Mouse (Mus musculus) hindbrain, embryonic 16.5 days (tissue): ENCODE measurements around the gene Nup85. TPM values are rescaled to one million over a fixed set of nuclear protein-coding genes. Genes with fewer than 3 reads are reported as not detected.

ENCODE experiments used
- ATAC-seq: fragments of 200-750 bp; cut with Nextera tagmentation; 2 replicates; pipeline ENCODE4 v1.8.0; 2017; ENCODE audit warnings: moderate TSS enrichment, moderate library complexity
- H3K27ac ChIP-seq: fragments of 300-500 bp; sonication (generic); 2 replicates; pipeline ENCODE4 v1.5.1; 2014; ENCODE audit warnings: low read depth, mild to moderate bottlenecking, control low read depth, low read length, moderate library complexity
- H3K27me3 ChIP-seq: fragments of 300-500 bp; sonication (generic); replicated peaks from 2 replicates; pipeline ENCODE4 v1.6.1; 2014; ENCODE audit warnings: low read length; ENCODE audit not compliant: control insufficient read depth, insufficient read depth
- H3K36me3 ChIP-seq: fragments of 300-500 bp; sonication (generic); 2 replicates; pipeline ENCODE4 v1.6.1; 2014; ENCODE audit warnings: mild to moderate bottlenecking, low read length, moderate library complexity, mixed read lengths; ENCODE audit not compliant: control insufficient read depth, insufficient read depth
- H3K4me1 ChIP-seq: fragments of 300-500 bp; sonication (generic); 2 replicates; pipeline ENCODE4 v1.6.1; 2014; ENCODE audit warnings: low read depth, low read length; ENCODE audit not compliant: control insufficient read depth, insufficient read depth
- H3K4me2 ChIP-seq: fragments of 300-500 bp; sonication (generic); 2 replicates; pipeline ENCODE4 v1.6.1; 2014; ENCODE audit warnings: mild to moderate bottlenecking, low read length, control low read depth, moderate library complexity
- H3K4me3 ChIP-seq: fragments of 300-500 bp; sonication (generic); 2 replicates; pipeline ENCODE4 v1.5.1; 2014; ENCODE audit warnings: mild to moderate bottlenecking, low read length, control low read depth, moderate library complexity
- H3K9ac ChIP-seq: fragments of 300-500 bp; sonication (generic); 2 replicates; pipeline ENCODE4 v1.6.1; 2014; ENCODE audit warnings: low read depth, mild to moderate bottlenecking, control low read depth, low read length, moderate library complexity
- H3K9me3 ChIP-seq: fragments of 300-500 bp; sonication (generic); 2 replicates; pipeline ENCODE4 v1.6.1; 2014; ENCODE audit warnings: mild to moderate bottlenecking, low read length, moderate library complexity; ENCODE audit not compliant: control insufficient read depth
- whole genome bisulfite sequencing: fragments of 180-500 bp; shearing (Covaris S2); extraction: QIAGEN DNeasy Blood & Tissue Kit; methylation state at CpG from one replicate; pipeline ENCODE4 v1.1.7; 2014; 5-methylcytosine and 5-hydroxymethylcytosine counted together
- polyA plus RNA-seq: library from polyadenylated mRNA; unstranded; fragments of >200 nt; fragmentation: Nextera tagmentation; extraction: Ambion mirVana; gene quantifications from 2 replicates; pipeline ENCODE4 v1.2.1, GENCODE M21; 2015

The Nup85 gene
- polyA plus RNA-seq, 1 experiment from 2014 or later, result 97.5 TPM

DNA sequence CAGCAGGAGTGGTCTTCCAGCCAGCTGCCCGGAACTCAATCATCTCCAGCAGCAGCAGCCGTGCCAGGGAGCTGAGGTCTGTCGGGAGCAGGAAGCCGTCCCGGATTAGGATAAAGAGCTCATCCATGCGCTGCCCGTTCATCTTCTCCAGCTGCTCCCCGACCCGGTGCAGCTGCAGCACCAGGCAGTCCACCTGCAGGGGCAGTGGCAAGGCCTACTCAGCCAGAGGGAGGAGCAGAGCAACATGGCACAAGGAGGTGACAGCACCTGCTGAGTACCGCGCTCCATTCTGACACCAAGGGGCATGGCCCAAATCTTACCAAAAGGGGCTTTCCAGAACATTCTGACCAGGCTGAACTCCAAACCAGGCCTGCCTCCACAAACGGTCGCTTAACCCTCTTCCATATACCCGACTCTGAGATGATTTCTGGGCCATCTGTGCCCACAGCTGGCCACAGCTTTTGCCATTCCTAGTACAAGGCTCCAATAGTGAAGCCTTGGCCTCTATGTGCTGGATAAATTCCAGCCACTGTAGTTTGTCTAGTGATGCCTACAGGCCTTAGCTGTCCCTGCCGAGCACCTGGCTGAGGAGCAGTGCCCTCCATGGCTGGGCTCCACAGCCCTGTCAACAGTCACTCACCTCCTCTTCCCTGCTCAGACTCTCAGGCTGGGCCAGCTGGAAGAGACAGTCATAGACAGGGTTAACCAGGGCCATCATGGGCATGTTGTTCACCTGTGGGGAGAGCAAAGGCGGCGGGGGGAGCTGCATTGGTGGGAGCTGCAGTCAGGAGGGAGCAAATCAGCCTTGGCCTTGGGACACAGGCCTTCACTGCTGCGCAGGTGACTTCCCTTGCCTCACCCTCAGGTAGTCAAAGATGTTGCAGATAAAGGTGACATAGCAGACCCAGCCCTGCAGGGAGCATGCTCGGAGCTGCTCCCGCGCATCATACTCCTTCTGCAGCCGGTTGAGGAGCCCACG, 44.5 kb downstream of the Nup85 start:
- H3K27me3 ChIP-seq, result no peaks in the 10 kb centered on the region
- ATAC-seq, result no peak
- H3K9me3 ChIP-seq, result no peaks in the 10 kb centered on the region
- peaks cover 26% of the 10 kb centered on the region for H3K4me1 ChIP-seq
- peaks cover 21% of the 10 kb centered on the region for H3K36me3 ChIP-seq
- H3K9ac ChIP-seq, result no peak overlapping the region
- H3K4me3 ChIP-seq, result no peak overlapping the region
- no peak overlapping the region for H3K4me2 ChIP-seq
- no peak overlapping the region; the same call in 1 of the 2 replicates for H3K27ac ChIP-seq
- 74% methylated on average over 23 of the region's 23 CpGs for WGBS

DNA sequence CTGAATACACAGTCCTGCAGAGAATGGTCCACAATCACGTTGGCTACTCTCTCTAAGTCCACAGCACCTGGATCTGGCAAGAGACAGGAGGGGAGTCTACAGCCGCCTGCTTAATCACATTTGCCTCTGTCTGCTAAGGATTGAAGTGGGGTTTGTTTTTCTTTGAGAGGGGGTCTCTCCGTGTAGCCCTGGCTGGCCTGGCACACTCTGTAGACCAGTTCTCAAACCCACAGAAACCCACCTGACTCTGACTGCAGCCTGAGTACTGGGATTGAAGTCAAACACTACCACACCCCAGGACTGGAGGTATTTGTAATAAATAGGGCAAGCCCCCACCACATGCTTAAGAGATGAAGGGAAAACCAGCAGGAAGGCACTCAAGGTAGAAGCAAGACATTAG, 45.3 kb downstream of the Nup85 start:
- no peak overlapping the region for H3K27ac ChIP-seq
- no peaks in the 10 kb centered on the region for H3K9me3 ChIP-seq
- H3K4me3 ChIP-seq, result no peak overlapping the region
- no peak for ATAC-seq
- 76% methylated on average over 3 of the region's 3 CpGs for WGBS
- H3K4me1 ChIP-seq, result peaks cover 24% of the 10 kb centered on the region
- H3K36me3 ChIP-seq, result peaks cover 21% of the 10 kb centered on the region
- H3K4me2 ChIP-seq, result no peak overlapping the region
- peaks cover 3% of the 10 kb centered on the region; the same call in 1 of the 2 replicates for H3K27me3 ChIP-seq
- H3K9ac ChIP-seq, result no peak overlapping the region

- no peak for ATAC-seq
- no peak overlapping the region for H3K9ac ChIP-seq
- peaks cover 3% of the 10 kb centered on the region; the same call in 1 of the 2 replicates for H3K27me3 ChIP-seq
- peaks cover 28% of the 10 kb centered on the region for H3K36me3 ChIP-seq
- no peak overlapping the region for H3K4me2 ChIP-seq
- no peak overlapping the region for H3K4me3 ChIP-seq
- no peaks in the 10 kb centered on the region for H3K9me3 ChIP-seq
- H3K27ac ChIP-seq, result no peak overlapping the region
- 75% methylated on average over 6 of the region's 6 CpGs for WGBS
- H3K4me1 ChIP-seq, result peaks cover 14% of the 10 kb centered on the region
These were observed 46.9 kb downstream of the Nup85 start for GRCm38 (mm10) chr11:115611173-115611572.

DNA sequence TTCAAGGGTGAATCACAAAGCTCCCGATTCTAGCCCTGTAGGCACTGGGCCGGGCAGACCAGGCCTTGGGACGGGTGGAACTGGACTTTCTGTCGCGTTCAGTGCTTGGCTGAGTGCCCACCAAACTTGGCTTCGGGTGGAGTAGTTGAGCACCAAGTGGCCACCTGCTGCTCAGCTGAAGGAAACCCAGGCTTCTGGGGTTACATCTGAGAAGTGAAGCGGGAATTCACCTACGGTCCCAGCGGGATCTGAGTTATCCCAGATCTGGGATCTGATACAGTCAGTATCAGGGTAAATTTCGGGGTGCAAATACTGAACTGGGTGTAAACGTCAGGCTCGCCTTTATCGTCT, 47.8 kb downstream of the Nup85 start:
- Histone ChIP-seq H3K4me3 (peak overlapping the region; percentile 59), H3K9ac (peak overlapping the region; percentile 69), H3K27me3 (peaks cover 3% of the 10 kb centered on the region; the same call in 1 of the 2 replicates), H3K36me3 (peaks cover 23% of the 10 kb centered on the region), H3K4me1 (peaks cover 14% of the 10 kb centered on the region), H3K4me2 (peak overlapping the region; percentile 92), H3K27ac (peak overlapping the region; percentile 83), H3K9me3 (no peaks in the 10 kb centered on the region)
- ATAC-seq, result peak; percentile 13
- 1% methylated on average over 13 of the region's 13 CpGs for WGBS

- H3K4me1 ChIP-seq, result peaks cover 14% of the 10 kb centered on the region
- peak within 1 kb of the TSS; percentile 59 for H3K4me3 ChIP-seq
- peak within 1 kb of the TSS; percentile 83 for H3K27ac ChIP-seq
- no peaks in the 10 kb centered on the region for H3K9me3 ChIP-seq
- H3K9ac ChIP-seq, result peak within 1 kb of the TSS; percentile 69
- peak; percentile 82 for ATAC-seq
- under 1% methylated on average over 74 of the region's 80 CpGs for WGBS
- peaks cover 18% of the 10 kb centered on the region for H3K36me3 ChIP-seq
- H3K4me2 ChIP-seq, result peak within 1 kb of the TSS; percentile 92
- H3K27me3 ChIP-seq, result peaks cover 3% of the 10 kb centered on the region; the same call in 1 of the 2 replicates
These were observed 48.3 kb downstream of the Nup85 start, which contains the start of gene Mif4gd for GRCm38 (mm10) chr11:115612410-115613137. Gene Mif4gd, minus strand, starts transcription at chr11:115612969.

GRCm38 (mm10) chr11:115613138-115613945, 49.1 kb downstream of the Nup85 start:
- under 1% methylated on average over 16 of the region's 16 CpGs for WGBS
- Histone ChIP-seq H3K27ac (peak overlapping the region; percentile 83), H3K4me1 (peaks cover 14% of the 10 kb centered on the region), H3K36me3 (peaks cover 14% of the 10 kb centered on the region), H3K4me3 (peak overlapping the region; percentile 59), H3K9ac (peak overlapping the region; percentile 69), H3K4me2 (peak overlapping the region; percentile 92), H3K9me3 (no peaks in the 10 kb centered on the region), H3K27me3 (peaks cover 3% of the 10 kb centered on the region; the same call in 1 of the 2 replicates)
- no peak for ATAC-seq

DNA sequence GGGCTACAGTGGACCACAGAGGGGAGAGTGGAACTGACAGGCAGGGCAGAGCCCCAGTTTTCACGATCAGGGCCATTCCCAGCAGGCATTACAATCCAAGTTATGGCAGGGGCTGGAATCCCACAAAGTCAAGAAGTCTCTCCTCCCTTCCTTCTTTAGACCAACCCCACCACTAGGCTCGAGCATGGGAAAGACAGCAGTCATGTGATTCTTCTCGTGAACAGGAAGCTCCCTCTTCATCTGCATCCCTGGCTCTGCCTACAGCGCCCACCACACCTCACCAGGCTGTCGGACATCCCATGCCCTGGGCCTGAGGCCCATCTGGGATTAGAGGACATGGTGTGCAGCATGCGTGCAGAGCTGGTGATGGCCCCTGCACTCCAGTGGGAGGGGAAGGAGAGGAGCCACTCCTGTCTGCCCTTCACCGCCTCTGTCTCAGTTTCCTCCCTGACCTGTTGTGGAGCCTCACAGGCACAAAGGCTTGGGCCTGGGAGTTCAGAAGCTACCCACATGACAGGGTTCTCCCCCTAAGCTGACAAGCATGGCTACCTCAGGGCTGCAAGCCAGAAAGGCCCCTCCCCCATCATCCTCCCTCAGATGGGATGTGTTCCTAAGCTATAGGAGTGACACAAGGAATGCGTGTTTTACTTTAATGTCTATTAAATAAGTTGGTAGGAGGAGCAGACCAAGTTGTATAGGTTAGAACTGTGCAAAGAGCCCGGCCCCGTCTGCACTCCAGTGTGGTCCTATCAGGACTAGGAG, 50.3 kb downstream of the Nup85 start:
- H3K27me3 ChIP-seq, result peaks cover 3% of the 10 kb centered on the region; the same call in 1 of the 2 replicates
- no peaks in the 10 kb centered on the region for H3K9me3 ChIP-seq
- no peak for ATAC-seq
- peaks cover 10% of the 10 kb centered on the region for H3K36me3 ChIP-seq
- H3K4me1 ChIP-seq, result peaks cover 14% of the 10 kb centered on the region
- no peak overlapping the region for H3K4me3 ChIP-seq
- WGBS, result 87% methylated on average over 10 of the region's 10 CpGs
- H3K9ac ChIP-seq, result no peak overlapping the region
- H3K4me2 ChIP-seq, result no peak overlapping the region
- no peak overlapping the region for H3K27ac ChIP-seq
